Mouse (Mus musculus): ENCODE data around the gene 0610040J01Rik. TPM values are rescaled to one million over a fixed set of nuclear protein-coding genes. Genes with fewer than 3 reads are reported as not detected.

The 0610040J01Rik gene
- polyA plus RNA-seq (2015; fragmentation: Nextera tagmentation; extraction: Ambion mirVana): 44.8 and 54.4 TPM in 2 replicates

- peak within 1 kb of the TSS; percentile 68 for H3K27ac ChIP-seq
- 3% methylated on average over 42 of the region's 42 CpGs for WGBS
These were observed at the start of gene 0610040J01Rik for GRCm38 (mm10) chr5:63811819-63812508. Gene 0610040J01Rik, plus strand, starts transcription at chr5:63812363.

GRCm38 (mm10) chr5:63765886-63766285, 46.3 kb upstream of the 0610040J01Rik start:
- Histone ChIP-seq H3K9me3 (no peaks in the 10 kb centered on the region), H3K27me3 (replicated peaks) (no peaks in the 10 kb centered on the region), H3K4me1 (no peaks in the 10 kb centered on the region), H3K9ac (no peak overlapping the region), H3K4me3 (replicated peaks) (no peak overlapping the region), H3K27ac (no peak overlapping the region), H3K36me3 (no peaks in the 10 kb centered on the region), H3K4me2 (no peak overlapping the region)
- 90% methylated on average over 4 of the region's 4 CpGs for WGBS
- no peak for ATAC-seq (ENCODE audit: insufficient read depth, low FRiP score, low read depth)

More at GRCm38 (mm10) chr5:63811819-63812508, at the start of gene 0610040J01Rik:
- H3K27me3 ChIP-seq (replicated peaks): no peaks in the 10 kb centered on the region
- peak; percentile 94 for ATAC-seq (ENCODE audit: insufficient read depth, low FRiP score, low read depth)
- peak within 1 kb of the TSS; percentile 56 for H3K9ac ChIP-seq
- peak within 1 kb of the TSS; percentile 90 for H3K4me2 ChIP-seq
- no peaks in the 10 kb centered on the region for H3K36me3 ChIP-seq
- H3K4me3 ChIP-seq (replicated peaks): peak within 1 kb of the TSS; percentile 66
- H3K4me1 ChIP-seq: no peaks in the 10 kb centered on the region
- no peaks in the 10 kb centered on the region for H3K9me3 ChIP-seq

- whole genome bisulfite sequencing: 37% methylated on average over 6 of the region's 6 CpGs
- no peak overlapping the region for H3K4me2 ChIP-seq
- H3K27me3 ChIP-seq (replicated peaks): no peaks in the 10 kb centered on the region
- H3K4me1 ChIP-seq: no peaks in the 10 kb centered on the region
- H3K9me3 ChIP-seq: no peaks in the 10 kb centered on the region
- no peaks in the 10 kb centered on the region for H3K36me3 ChIP-seq
- no peak overlapping the region for H3K9ac ChIP-seq
- H3K4me3 ChIP-seq (replicated peaks): no peak overlapping the region
- no peak for ATAC-seq (ENCODE audit: insufficient read depth, low FRiP score, low read depth)
- no peak overlapping the region for H3K27ac ChIP-seq
These were observed 45.4 kb upstream of the 0610040J01Rik start for GRCm38 (mm10) chr5:63766715-63767114.

- Histone ChIP-seq H3K9ac (no peak overlapping the region), H3K27ac (no peak overlapping the region), H3K4me2 (no peak overlapping the region), H3K4me3 (replicated peaks) (no peak overlapping the region), H3K4me1 (no peaks in the 10 kb centered on the region), H3K36me3 (no peaks in the 10 kb centered on the region), H3K27me3 (replicated peaks) (no peaks in the 10 kb centered on the region), H3K9me3 (no peaks in the 10 kb centered on the region)
- no peak for ATAC-seq (ENCODE audit: insufficient read depth, low FRiP score, low read depth)
- WGBS: 69% methylated on average over 8 of the region's 8 CpGs
These were observed 44.7 kb upstream of the 0610040J01Rik start for GRCm38 (mm10) chr5:63767464-63767863.

GRCm38 (mm10) chr5:63768220-63768619, 43.9 kb upstream of the 0610040J01Rik start:
- H3K4me1 ChIP-seq: no peaks in the 10 kb centered on the region
- 73% methylated on average over 4 of the region's 4 CpGs for WGBS
- H3K4me3 ChIP-seq (replicated peaks): no peak overlapping the region
- H3K27me3 ChIP-seq (replicated peaks): no peaks in the 10 kb centered on the region
- H3K27ac ChIP-seq: no peak overlapping the region
- ATAC-seq (ENCODE audit: insufficient read depth, low FRiP score, low read depth): no peak
- no peak overlapping the region for H3K4me2 ChIP-seq
- H3K36me3 ChIP-seq: no peaks in the 10 kb centered on the region
- H3K9ac ChIP-seq: no peak overlapping the region
- H3K9me3 ChIP-seq: no peaks in the 10 kb centered on the region

GRCm38 (mm10) chr5:63772971-63773370, 39.2 kb upstream of the 0610040J01Rik start:
- Histone ChIP-seq H3K9me3 (no peaks in the 10 kb centered on the region), H3K36me3 (no peaks in the 10 kb centered on the region), H3K27ac (no peak overlapping the region), H3K27me3 (replicated peaks) (no peaks in the 10 kb centered on the region), H3K4me2 (no peak overlapping the region), H3K4me1 (no peaks in the 10 kb centered on the region), H3K4me3 (replicated peaks) (no peak overlapping the region), H3K9ac (no peak overlapping the region)
- ATAC-seq (ENCODE audit: insufficient read depth, low FRiP score, low read depth): no peak
- WGBS: 68% methylated on average over 2 of the region's 2 CpGs

- no peaks in the 10 kb centered on the region for H3K4me1 ChIP-seq
- no peaks in the 10 kb centered on the region for H3K36me3 ChIP-seq
- 50% methylated on average over 1 of the region's 1 CpGs for WGBS
- H3K9me3 ChIP-seq: no peaks in the 10 kb centered on the region
- H3K9ac ChIP-seq: no peak overlapping the region
- no peak overlapping the region for H3K4me3 ChIP-seq (replicated peaks)
- H3K27me3 ChIP-seq (replicated peaks): no peaks in the 10 kb centered on the region
- H3K27ac ChIP-seq: no peak overlapping the region
- ATAC-seq (ENCODE audit: insufficient read depth, low FRiP score, low read depth): no peak
- no peak overlapping the region for H3K4me2 ChIP-seq
These were observed 38.6 kb upstream of the 0610040J01Rik start for GRCm38 (mm10) chr5:63773603-63774002.

- no peak overlapping the region for H3K4me2 ChIP-seq
- H3K4me3 ChIP-seq (replicated peaks): no peak overlapping the region
- H3K27me3 ChIP-seq (replicated peaks): no peaks in the 10 kb centered on the region
- 68% methylated on average over 10 of the region's 10 CpGs for WGBS
- H3K36me3 ChIP-seq: no peaks in the 10 kb centered on the region
- H3K27ac ChIP-seq: peak overlapping the region; percentile 40; the same call in 1 of the 2 replicates
- no peaks in the 10 kb centered on the region for H3K9me3 ChIP-seq
- no peak overlapping the region for H3K9ac ChIP-seq
- peak; percentile 92 for ATAC-seq (ENCODE audit: insufficient read depth, low FRiP score, low read depth)
- no peaks in the 10 kb centered on the region for H3K4me1 ChIP-seq
These were observed 23.9 kb upstream of the 0610040J01Rik start for GRCm38 (mm10) chr5:63788156-63788826.

- WGBS: 2% methylated on average over 25 of the region's 26 CpGs
- no peaks in the 10 kb centered on the region for H3K27me3 ChIP-seq (replicated peaks)
- no peaks in the 10 kb centered on the region for H3K9me3 ChIP-seq
- peak overlapping the region; percentile 90 for H3K4me2 ChIP-seq
- 0 out of 2 replicates have a peak, but pooled peaks cover 3% of the 10 kb centered on the region for H3K4me1 ChIP-seq
- H3K36me3 ChIP-seq: no peaks in the 10 kb centered on the region
- no peak; the same call in 1 of the 2 replicates for ATAC-seq (ENCODE audit: insufficient read depth, low FRiP score, low read depth)
- peak overlapping the region; percentile 68 for H3K27ac ChIP-seq
- H3K4me3 ChIP-seq (replicated peaks): peak overlapping the region; percentile 66
- H3K9ac ChIP-seq: peak overlapping the region; percentile 56
These were observed 324 bp downstream of the 0610040J01Rik start for GRCm38 (mm10) chr5:63812509-63812865.

- H3K9ac ChIP-seq: no peak overlapping the region
- 0 out of 2 replicates have a peak, but pooled peaks cover 3% of the 10 kb centered on the region for H3K4me1 ChIP-seq
- no peaks in the 10 kb centered on the region for H3K9me3 ChIP-seq
- H3K36me3 ChIP-seq: no peaks in the 10 kb centered on the region
- no peak overlapping the region for H3K4me3 ChIP-seq (replicated peaks)
- no peaks in the 10 kb centered on the region for H3K27me3 ChIP-seq (replicated peaks)
- H3K4me2 ChIP-seq: no peak overlapping the region
- H3K27ac ChIP-seq: no peak overlapping the region
- WGBS: 80% methylated on average over 7 of the region's 7 CpGs
- no peak for ATAC-seq (ENCODE audit: insufficient read depth, low FRiP score, low read depth)
These were observed 4.5 kb downstream of the 0610040J01Rik start for GRCm38 (mm10) chr5:63816643-63817042.

- no peak for ATAC-seq (ENCODE audit: insufficient read depth, low FRiP score, low read depth)
- H3K4me2 ChIP-seq: no peak overlapping the region
- no peak overlapping the region for H3K9ac ChIP-seq
- H3K4me3 ChIP-seq (replicated peaks): no peak overlapping the region
- H3K36me3 ChIP-seq: no peaks in the 10 kb centered on the region
- no peaks in the 10 kb centered on the region for H3K27me3 ChIP-seq (replicated peaks)
- no peak overlapping the region for H3K27ac ChIP-seq
- 57% methylated on average over 5 of the region's 5 CpGs for WGBS
- no peaks in the 10 kb centered on the region for H3K9me3 ChIP-seq
- peaks cover 3% of the 10 kb centered on the region; the same call in 1 of the 2 replicates for H3K4me1 ChIP-seq
These were observed 5.1 kb downstream of the 0610040J01Rik start for GRCm38 (mm10) chr5:63817270-63817669.

GRCm38 (mm10) chr5:63818975-63819374, 6.8 kb downstream of the 0610040J01Rik start:
- no peak overlapping the region for H3K4me3 ChIP-seq (replicated peaks)
- no peak for ATAC-seq (ENCODE audit: insufficient read depth, low FRiP score, low read depth)
- no peaks in the 10 kb centered on the region for H3K27me3 ChIP-seq (replicated peaks)
- peaks cover 3% of the 10 kb centered on the region; the same call in 1 of the 2 replicates for H3K4me1 ChIP-seq
- H3K4me2 ChIP-seq: no peak overlapping the region
- H3K27ac ChIP-seq: no peak overlapping the region
- WGBS: 45% methylated on average over 4 of the region's 4 CpGs
- H3K9me3 ChIP-seq: no peaks in the 10 kb centered on the region
- no peak overlapping the region for H3K9ac ChIP-seq
- H3K36me3 ChIP-seq: no peaks in the 10 kb centered on the region
